Mouse (Mus musculus): ENCODE results near the gene Ankrd13a. TPM values are rescaled to one million over a fixed set of nuclear protein-coding genes. Genes with fewer than 3 reads are reported as not detected.
"Not testable (repeated sequence)": the region's sequence is repeated elsewhere in the genome, so short reads cannot be mapped to it uniquely, and the experiment has no call there.

Gene Ankrd13a
- polyA plus RNA-seq, 1 experiment, result 92.1 TPM

- Histone ChIP-seq H3K4me1 (ENCODE audit: control insufficient read depth, insufficient read depth, low read length) (no peaks in the 10 kb centered on the region), H3K4me3 (replicated peaks; ENCODE audit: extremely low read depth, low read depth, low read length) (no peak overlapping the region)
- DNase-seq, result no peak
- TF ChIP-seq POLR2A (IDR thresholded peaks at IDR 0.05; ENCODE audit: borderline replicate concordance, extremely low read depth, low read depth, low read length) (no peak), CTCF (IDR thresholded peaks at IDR 0.05; ENCODE audit: insufficient read depth, low read length) (no peak)
- 77% methylated on average over 5 of the region's 5 CpGs for WGBS
Measured at GRCm38 (mm10) chr5:114842674-114843073, 68.2 kb downstream of the Ankrd13a start.

- not testable (repeated sequence) for H3K4me1 ChIP-seq (ENCODE audit: control insufficient read depth, insufficient read depth, low read length); H3K4me3 ChIP-seq (replicated peaks; ENCODE audit: extremely low read depth, low read depth, low read length); DNase-seq
- WGBS, result 81% methylated on average over 2 of the region's 2 CpGs
Measured at GRCm38 (mm10) chr5:114844371-114844770, 69.9 kb downstream of the Ankrd13a start.

- TF ChIP-seq POLR2A (IDR thresholded peaks at IDR 0.05; ENCODE audit: borderline replicate concordance, extremely low read depth, low read depth, low read length), result no peak
- no peak for TF ChIP-seq CTCF (IDR thresholded peaks at IDR 0.05; ENCODE audit: insufficient read depth, low read length)
- DNase-seq, result no peak
Measured at GRCm38 (mm10) chr5:114851565-114852236, 77.2 kb downstream of the Ankrd13a start.

GRCm38 (mm10) chr5:114853364-114853763, 78.9 kb downstream of the Ankrd13a start, which contains the start of gene 4930519G04Rik:
4930519G04Rik (plus strand) TSS chr5:114853664.
- not testable (repeated sequence) for DNase-seq; H3K4me1 ChIP-seq (ENCODE audit: control insufficient read depth, insufficient read depth, low read length); H3K4me3 ChIP-seq (replicated peaks; ENCODE audit: extremely low read depth, low read depth, low read length)
- WGBS, result 83% methylated on average over 3 of the region's 5 CpGs

More at GRCm38 (mm10) chr5:114851565-114852236, 77.2 kb downstream of the Ankrd13a start:
- WGBS, result 82% methylated on average over 20 of the region's 20 CpGs
- H3K4me1 ChIP-seq (ENCODE audit: control insufficient read depth, insufficient read depth, low read length), result no peaks in the 10 kb centered on the region
- no peak overlapping the region for H3K4me3 ChIP-seq (replicated peaks; ENCODE audit: extremely low read depth, low read depth, low read length)

Other genes starting within 250 kb of the Ankrd13a start
- gene Fam222a, start 206.7 kb upstream of the Ankrd13a start, polyA plus RNA-seq (2012; rRNA removed), result 7.6 and 8.0 TPM in 2 replicates
- 8.8 and 10.1 TPM in 2 replicates for gene Trpv4, start 116.3 kb upstream of the Ankrd13a start, polyA plus RNA-seq (2012; rRNA removed)
- gene Gltp, start 83.7 kb upstream of the Ankrd13a start, polyA plus RNA-seq (2012; rRNA removed), result 222 and 259 TPM in 2 replicates
- 12.2 and 17.3 TPM in 2 replicates for gene Tchp, start 66.9 kb upstream of the Ankrd13a start, polyA plus RNA-seq (2012; rRNA removed)
- gene Git2, start 840 bp downstream of the Ankrd13a start, polyA plus RNA-seq (2012; rRNA removed), result 97.6 and 105 TPM in 2 replicates
- gene 1500011B03Rik, start 48.8 kb downstream of the Ankrd13a start, polyA plus RNA-seq (2012; rRNA removed), result 16.7 and 26.0 TPM in 2 replicates
- gene 4930519G04Rik, start 79.0 kb downstream of the Ankrd13a start, polyA plus RNA-seq (2012; rRNA removed), result not detected in 2 replicates
- gene Gm9936, start 84.0 kb downstream of the Ankrd13a start, polyA plus RNA-seq (2012; rRNA removed), result not detected in 2 replicates
- gene Oasl2, start 122.3 kb downstream of the Ankrd13a start, polyA plus RNA-seq (2012; rRNA removed), result 17.0 and 21.4 TPM in 2 replicates
- gene Oasl1, start 148.6 kb downstream of the Ankrd13a start, polyA plus RNA-seq (2012; rRNA removed), result 2.3 and 2.7 TPM in 2 replicates
- 15.9 and 16.6 TPM in 2 replicates for gene 2210016L21Rik, start 167.5 kb downstream of the Ankrd13a start, polyA plus RNA-seq (2012; rRNA removed)
- gene Hnf1a, start 196.4 kb downstream of the Ankrd13a start, polyA plus RNA-seq (2012; rRNA removed), result 0.08 TPM in 1 of 2 replicates, not detected in the other
- 85.1 and 107 TPM in 2 replicates for gene Sppl3, start 236.5 kb downstream of the Ankrd13a start, polyA plus RNA-seq (2012; rRNA removed)